In the genomic region with DNA sequence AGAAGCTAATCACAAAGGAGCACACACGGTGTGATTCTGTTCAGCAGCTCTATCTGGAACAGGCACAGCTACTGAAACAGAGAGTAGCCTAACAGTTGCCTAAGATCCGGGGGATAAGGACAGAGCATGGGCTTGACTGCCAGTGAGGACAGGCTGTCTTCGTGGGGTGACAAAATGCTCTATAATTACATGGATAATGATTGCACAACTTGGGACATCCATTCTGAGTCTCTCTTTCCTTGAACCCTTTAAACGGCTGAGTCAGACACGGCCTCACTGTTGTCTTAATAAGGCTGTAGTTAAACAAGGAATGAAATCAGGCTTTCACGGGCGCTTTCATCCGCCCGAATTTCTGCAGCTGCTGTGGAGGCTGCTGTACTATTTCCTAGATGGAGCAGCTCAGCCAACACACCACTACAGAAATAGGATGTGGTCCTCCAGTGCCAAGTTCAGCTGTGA, we compare ENCODE assay signal across 8 mouse cellular contexts. TPM values are rescaled to one million over a fixed set of nuclear protein-coding genes. Genes with fewer than 3 reads are reported as not detected.
DNase-seq lines count a peak whose midpoint lies in the region; ATAC-seq and TF ChIP-seq lines count a peak whose summit lies in the region.

No protein-coding gene starts in this region.

- H3K4me3 ChIP-seq in heart, postnatal 0 days (ENCODE audit: low read depth, low read length), result no peak overlapping the region
- no peak overlapping the region for H3K4me3 ChIP-seq in olfactory bulb, adult 2 months (ENCODE audit: insufficient read depth, low read depth, low read length)

- H3K27ac ChIP-seq in heart, postnatal 0 days (ENCODE audit: low read depth), result no peak overlapping the region
- H3K27ac ChIP-seq in olfactory bulb, adult 2 months (ENCODE audit: insufficient read depth, low read depth, low read length), result peak overlapping the region; percentile 67

- no peak overlapping the region for H3K4me2 ChIP-seq in heart, postnatal 0 days (ENCODE audit: low read depth, low read length)

- no peaks in the 10 kb centered on the region for H3K9me3 ChIP-seq in heart, postnatal 0 days (replicated peaks; ENCODE audit: control insufficient read depth, low read length)

- no peak for TF ChIP-seq POLR2A in olfactory bulb, adult 2 months (IDR thresholded peaks at IDR 0.05; ENCODE audit: insufficient read depth, low read depth, low read length)

- ATAC-seq in heart, postnatal 0 days (ENCODE audit: insufficient read depth, low read depth), result peak; percentile 30; the same call in 1 of the 2 replicates
- ATAC-seq in Patski, result peak; percentile 26

- H3K36me3 ChIP-seq in heart, postnatal 0 days (replicated peaks; ENCODE audit: control insufficient read depth, insufficient read depth, low read length), result no peaks in the 10 kb centered on the region

- in situ Hi-C loops in Patski (cut with MboI; ENCODE audit: low pct_unique_long_range_greater_than_20kb), result no loop called here

- DNase-seq in heart, postnatal 0 days (ENCODE audit: low spot score), result no peak
- DNase-seq in heart, postnatal 4 days, result no peak
- DNase-seq in Patski (ENCODE audit: low read depth, low spot score), result no peak
- peak; percentile 36 to 69 for DNase-seq in frontal cortex, postnatal 36 days (ENCODE audit: low spot score in 2 of 2)
- no peak for DNase-seq in kidney, adult 9 months
- DNase-seq in kidney, adult 8-10 months, result no peak
- no peak for DNase-seq in kidney, postnatal 14 days

- H3K27me3 ChIP-seq in heart, postnatal 0 days (ENCODE audit: control insufficient read depth, insufficient read depth, low read length), result no peaks in the 10 kb centered on the region
- no peaks in the 10 kb centered on the region for H3K27me3 ChIP-seq in Patski

- H3K9ac ChIP-seq in heart, postnatal 0 days (replicated peaks; ENCODE audit: low read depth, low read length), result no peak overlapping the region

- POLR2A ChIA-PET in Patski (lab: Charles Lee), result no interaction called here

- H3K4me1 ChIP-seq in heart, postnatal 0 days (ENCODE audit: control insufficient read depth, insufficient read depth), result no peaks in the 10 kb centered on the region
- H3K4me1 ChIP-seq in olfactory bulb, adult 2 months (ENCODE audit: control insufficient read depth, insufficient read depth, low read length), result no peaks in the 10 kb centered on the region

- CTCF ChIA-PET in Patski (lab: Charles Lee), result interaction anchor here (1.3 to 1.4 kb wide), 2 partner anchors 10 to 18 kb away, joined by 3 to 4 read pairs; no protein-coding TSS in a partner anchor

- no peak for TF ChIP-seq CTCF in heart, postnatal 0 days (IDR thresholded peaks at IDR 0.05; ENCODE audit: low read depth)
- no peak for TF ChIP-seq CTCF in Patski (IDR thresholded peaks at IDR 0.05)
- TF ChIP-seq CTCF in olfactory bulb, adult 2 months (IDR thresholded peaks at IDR 0.05; ENCODE audit: insufficient read depth, low read depth, low read length), result no peak

- 66% methylated on average over 9 of the region's 9 CpGs for WGBS in heart, postnatal 0 days
- 17% methylated on average over 9 of the region's 9 CpGs for WGBS in olfactory bulb, adult 2 months

- no peak for TF ChIP-seq EP300 in heart, postnatal 0 days (IDR thresholded peaks at IDR 0.05; ENCODE audit: low read depth)

RNA-seq across cellular contexts. Expression of a gene that starts 48.3 kb away (rescaled TPM):
- 56.8 and 61.4 TPM in 2 replicates for total RNA-seq in heart, postnatal 0 days (2014; rRNA removed; ENCODE audit: low replicate concordance)
- polyA plus RNA-seq in heart, postnatal 0 days (2015; fragmentation: Nextera tagmentation; extraction: Ambion mirVana), result 12.4 and 13.5 TPM in 2 replicates
- 10 to 100 TPM; 38.0 to 44.1 TPM for total RNA-seq in heart, postnatal 4 days (2021)
- polyA plus RNA-seq in Patski (2021), result 13.0 TPM
- polyA plus RNA-seq in olfactory bulb, adult 2 months (2012; ENCODE audit: insufficient read depth, insufficient read length, low replicate concordance, missing spikeins), result not detected in 2 replicates

Comparison
In these comparisons a context has a peak if more than half of its experiments do, and no peak if none do; other contexts are left out.
1. DNase-seq: peak in frontal cortex, postnatal 36 days (2 of 2); none in heart, postnatal 0 days (single experiment), heart, postnatal 4 days (single experiment), Patski (single experiment), kidney, adult 9 months (single experiment), kidney, adult 8-10 months (0 of 2) and kidney, postnatal 14 days (single experiment).